Mouse (Mus musculus): ENCODE measurements around the gene Mknk2. TPM values are rescaled to one million over a fixed set of nuclear protein-coding genes. Genes with fewer than 3 reads are reported as not detected.
A peak's percentile ranks its signal among the peaks of the same experiment; 100 is the strongest.

Mknk2 gene
- polyA plus RNA-seq, 1 experiment from 2014 or later: 38.4 TPM

DNA sequence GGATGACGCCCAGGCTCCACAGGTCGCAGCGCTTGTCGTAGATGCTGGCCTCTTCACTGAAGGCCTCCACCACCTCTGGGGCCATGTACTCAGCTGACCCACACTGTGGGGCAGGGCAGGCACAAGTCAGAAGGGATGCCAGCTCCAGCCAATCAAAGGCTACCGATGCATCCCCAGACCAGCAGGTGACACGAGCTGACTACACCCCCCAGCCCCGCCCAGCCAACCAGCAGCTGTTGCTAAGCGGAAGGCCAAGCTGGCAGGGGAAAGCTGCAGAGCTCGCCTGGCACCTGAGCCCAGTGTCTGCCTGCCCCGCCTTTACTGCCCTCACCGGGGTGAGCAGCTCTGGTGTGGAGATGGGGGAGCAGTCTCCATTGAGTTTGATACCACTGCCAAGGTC lies 9.3 kb downstream of the Mknk2 start:
- H3K4me2 ChIP-seq (replicated peaks; ENCODE audit: low read depth): no peak overlapping the region
- WGBS: 61% methylated on average over 11 of the region's 11 CpGs
- H3K36me3 ChIP-seq (ENCODE audit: control insufficient read depth, insufficient read depth): peaks cover 69% of the 10 kb centered on the region
- no peaks in the 10 kb centered on the region for H3K9me3 ChIP-seq (ENCODE audit: control insufficient read depth)
- H3K4me1 ChIP-seq (replicated peaks; ENCODE audit: control insufficient read depth, insufficient read depth, low read length): peaks cover 5% of the 10 kb centered on the region
- H3K9ac ChIP-seq (ENCODE audit: low read depth, low read length): no peak overlapping the region
- no peaks in the 10 kb centered on the region for H3K27me3 ChIP-seq (replicated peaks; ENCODE audit: control insufficient read depth, insufficient read depth, low read length)
- peak; percentile 18; the same call in 1 of the 2 replicates for ATAC-seq
- no peak overlapping the region for H3K27ac ChIP-seq (ENCODE audit: low read depth, low read length)
- TF ChIP-seq CTCF (IDR thresholded peaks at IDR 0.05; ENCODE audit: low read depth): no peak
- H3K4me3 ChIP-seq (ENCODE audit: low read depth, low read length): no peak overlapping the region

DNA sequence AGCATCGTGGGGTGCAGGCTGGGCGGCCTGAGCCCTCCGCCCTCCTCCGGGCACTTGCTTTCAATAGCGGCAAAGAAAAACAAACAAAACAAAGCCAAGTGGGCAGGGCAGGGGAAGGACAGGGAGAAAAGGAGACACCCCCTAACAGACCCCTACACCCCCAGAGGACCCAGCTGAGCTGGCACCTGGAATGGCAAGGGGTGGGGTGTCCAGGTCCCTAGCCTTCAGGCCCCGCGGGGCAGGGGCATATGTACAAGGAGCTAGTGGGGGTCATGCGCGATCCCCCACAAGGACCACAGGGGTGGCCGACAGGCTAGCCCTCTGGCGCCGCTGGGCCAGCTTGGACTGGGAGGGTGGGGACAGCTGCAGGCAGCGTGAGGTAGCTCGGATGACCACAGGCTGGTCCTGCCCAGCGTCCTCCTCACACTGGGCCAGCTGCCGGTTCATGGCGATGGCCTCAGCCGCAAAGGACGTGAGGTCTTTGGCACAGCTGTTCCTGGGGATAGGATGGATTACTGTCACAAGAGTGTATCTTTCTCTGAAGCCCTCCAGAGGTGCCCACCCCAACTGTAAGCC lies 11.0 kb downstream of the Mknk2 start:
- TF ChIP-seq CTCF (IDR thresholded peaks at IDR 0.05; ENCODE audit: low read depth): no peak
- ATAC-seq: no peak
- H3K9me3 ChIP-seq (ENCODE audit: control insufficient read depth): no peaks in the 10 kb centered on the region
- no peak overlapping the region for H3K4me3 ChIP-seq (ENCODE audit: low read depth, low read length)
- WGBS: 78% methylated on average over 19 of the region's 19 CpGs
- H3K4me1 ChIP-seq (replicated peaks; ENCODE audit: control insufficient read depth, insufficient read depth, low read length): peaks cover 4% of the 10 kb centered on the region; the same call in 1 of the 2 replicates
- no peak overlapping the region for H3K4me2 ChIP-seq (replicated peaks; ENCODE audit: low read depth)
- H3K9ac ChIP-seq (ENCODE audit: low read depth, low read length): no peak overlapping the region
- peaks cover 61% of the 10 kb centered on the region for H3K36me3 ChIP-seq (ENCODE audit: control insufficient read depth, insufficient read depth)
- no peak overlapping the region for H3K27ac ChIP-seq (ENCODE audit: low read depth, low read length)
- no peaks in the 10 kb centered on the region for H3K27me3 ChIP-seq (replicated peaks; ENCODE audit: control insufficient read depth, insufficient read depth, low read length)

DNA sequence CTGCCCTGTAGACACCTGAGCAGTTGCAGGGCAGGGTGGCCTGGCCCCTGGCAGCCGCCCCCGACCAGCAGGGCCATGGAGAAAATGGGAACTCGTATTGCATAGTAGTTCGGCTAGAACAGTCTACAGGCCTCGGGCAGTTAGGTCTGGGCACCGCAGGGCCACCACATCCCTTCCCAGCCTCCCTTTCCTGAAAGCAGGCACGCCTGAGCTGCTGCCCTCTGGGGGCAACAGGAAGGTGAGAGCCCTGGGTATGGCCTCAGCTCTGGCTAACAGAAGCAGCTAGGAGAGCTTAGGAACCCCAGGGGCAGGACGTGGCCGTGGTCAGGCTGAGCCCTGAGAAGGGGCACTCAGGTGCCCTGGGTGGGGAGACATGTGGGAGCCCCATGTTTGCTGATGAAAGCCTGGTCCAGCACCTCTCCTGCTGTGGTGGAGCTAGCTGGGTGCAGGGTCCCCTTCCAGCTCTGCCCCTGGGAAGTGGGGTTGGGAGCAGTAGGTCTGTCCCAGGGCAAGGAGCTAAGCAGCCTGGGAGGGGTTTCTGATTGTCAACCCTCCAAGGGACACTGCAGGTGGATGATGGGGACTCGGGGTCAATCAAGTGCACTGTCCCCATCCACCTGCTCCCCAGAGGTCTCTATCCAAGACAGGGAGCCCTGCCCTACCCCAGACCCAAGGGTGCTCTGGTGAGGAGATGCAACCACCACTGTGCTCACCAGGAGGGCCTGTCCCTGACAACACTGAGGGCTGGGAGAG lies 11.8 kb downstream of the Mknk2 start:
- Histone ChIP-seq H3K9me3 (ENCODE audit: control insufficient read depth) (no peaks in the 10 kb centered on the region), H3K27me3 (replicated peaks; ENCODE audit: control insufficient read depth, insufficient read depth, low read length) (no peaks in the 10 kb centered on the region), H3K4me1 (replicated peaks; ENCODE audit: control insufficient read depth, insufficient read depth, low read length) (peaks cover 4% of the 10 kb centered on the region; the same call in 1 of the 2 replicates), H3K9ac (ENCODE audit: low read depth, low read length) (no peak overlapping the region), H3K36me3 (ENCODE audit: control insufficient read depth, insufficient read depth) (peaks cover 53% of the 10 kb centered on the region), H3K27ac (ENCODE audit: low read depth, low read length) (no peak overlapping the region), H3K4me2 (replicated peaks; ENCODE audit: low read depth) (no peak overlapping the region), H3K4me3 (ENCODE audit: low read depth, low read length) (no peak overlapping the region)
- no peak for ATAC-seq
- TF ChIP-seq CTCF (IDR thresholded peaks at IDR 0.05; ENCODE audit: low read depth): no peak
- WGBS: 78% methylated on average over 10 of the region's 10 CpGs

DNA sequence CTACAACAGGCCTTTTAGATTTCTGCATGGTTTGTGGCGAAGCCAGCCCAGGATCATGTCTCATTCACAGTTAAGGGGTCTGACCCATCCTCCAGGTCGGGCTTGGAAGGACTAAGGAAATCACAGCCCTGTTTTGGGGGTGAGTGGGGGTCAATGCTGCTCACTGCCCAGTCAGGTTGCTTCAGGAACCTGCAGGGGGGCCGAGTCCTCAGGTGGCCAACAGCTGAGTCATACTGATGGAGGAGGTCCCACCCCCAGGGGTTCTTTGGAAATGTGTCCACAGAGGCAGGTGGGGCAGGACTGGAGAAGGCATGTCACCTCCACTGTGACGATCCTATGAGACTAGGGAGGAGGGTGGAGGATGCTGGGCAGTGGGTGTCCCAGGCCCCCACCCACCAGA lies 12.5 kb downstream of the Mknk2 start:
- H3K36me3 ChIP-seq (ENCODE audit: control insufficient read depth, insufficient read depth): peaks cover 46% of the 10 kb centered on the region
- H3K4me3 ChIP-seq (ENCODE audit: low read depth, low read length): no peak overlapping the region
- H3K27ac ChIP-seq (ENCODE audit: low read depth, low read length): peak overlapping the region; percentile 70
- WGBS: 52% methylated on average over 4 of the region's 4 CpGs
- H3K9me3 ChIP-seq (ENCODE audit: control insufficient read depth): no peaks in the 10 kb centered on the region
- no peak for ATAC-seq
- H3K4me1 ChIP-seq (replicated peaks; ENCODE audit: control insufficient read depth, insufficient read depth, low read length): peaks cover 4% of the 10 kb centered on the region; the same call in 1 of the 2 replicates
- peak overlapping the region; percentile 13; the same call in 1 of the 2 replicates for H3K4me2 ChIP-seq (replicated peaks; ENCODE audit: low read depth)
- H3K27me3 ChIP-seq (replicated peaks; ENCODE audit: control insufficient read depth, insufficient read depth, low read length): no peaks in the 10 kb centered on the region
- TF ChIP-seq CTCF (IDR thresholded peaks at IDR 0.05; ENCODE audit: low read depth): no peak
- no peak overlapping the region for H3K9ac ChIP-seq (ENCODE audit: low read depth, low read length)

DNA sequence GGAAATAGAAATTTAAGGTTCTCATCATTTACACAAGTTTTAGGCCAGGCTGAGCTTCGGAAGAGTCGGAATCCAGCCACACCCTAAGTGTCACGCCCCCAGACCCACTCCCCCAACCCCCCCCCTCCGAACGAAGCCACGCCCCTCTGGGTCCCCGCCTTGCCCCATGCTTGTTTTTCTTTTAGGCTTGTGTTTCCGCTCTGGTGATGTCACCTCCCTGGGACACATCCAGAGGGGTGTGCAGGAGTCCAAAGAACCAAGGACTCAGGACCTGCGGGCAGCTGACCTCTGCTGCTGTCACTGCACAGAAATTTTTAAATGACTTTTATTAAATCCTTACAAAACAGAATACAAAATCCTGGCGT lies 12.9 kb downstream of the Mknk2 start:
- Histone ChIP-seq H3K9me3 (ENCODE audit: control insufficient read depth) (no peaks in the 10 kb centered on the region), H3K27me3 (replicated peaks; ENCODE audit: control insufficient read depth, insufficient read depth, low read length) (no peaks in the 10 kb centered on the region), H3K4me3 (ENCODE audit: low read depth, low read length) (peak overlapping the region; percentile 14; the same call in 1 of the 2 replicates), H3K27ac (ENCODE audit: low read depth, low read length) (peak overlapping the region; percentile 70), H3K4me1 (replicated peaks; ENCODE audit: control insufficient read depth, insufficient read depth, low read length) (peaks cover 4% of the 10 kb centered on the region; the same call in 1 of the 2 replicates), H3K4me2 (replicated peaks; ENCODE audit: low read depth) (peak overlapping the region; percentile 55), H3K36me3 (ENCODE audit: control insufficient read depth, insufficient read depth) (peaks cover 41% of the 10 kb centered on the region), H3K9ac (ENCODE audit: low read depth, low read length) (no peak overlapping the region)
- no peak for TF ChIP-seq CTCF (IDR thresholded peaks at IDR 0.05; ENCODE audit: low read depth)
- ATAC-seq: peak; percentile 46; the same call in 1 of the 2 replicates
- 14% methylated on average over 10 of the region's 10 CpGs for WGBS

DNA sequence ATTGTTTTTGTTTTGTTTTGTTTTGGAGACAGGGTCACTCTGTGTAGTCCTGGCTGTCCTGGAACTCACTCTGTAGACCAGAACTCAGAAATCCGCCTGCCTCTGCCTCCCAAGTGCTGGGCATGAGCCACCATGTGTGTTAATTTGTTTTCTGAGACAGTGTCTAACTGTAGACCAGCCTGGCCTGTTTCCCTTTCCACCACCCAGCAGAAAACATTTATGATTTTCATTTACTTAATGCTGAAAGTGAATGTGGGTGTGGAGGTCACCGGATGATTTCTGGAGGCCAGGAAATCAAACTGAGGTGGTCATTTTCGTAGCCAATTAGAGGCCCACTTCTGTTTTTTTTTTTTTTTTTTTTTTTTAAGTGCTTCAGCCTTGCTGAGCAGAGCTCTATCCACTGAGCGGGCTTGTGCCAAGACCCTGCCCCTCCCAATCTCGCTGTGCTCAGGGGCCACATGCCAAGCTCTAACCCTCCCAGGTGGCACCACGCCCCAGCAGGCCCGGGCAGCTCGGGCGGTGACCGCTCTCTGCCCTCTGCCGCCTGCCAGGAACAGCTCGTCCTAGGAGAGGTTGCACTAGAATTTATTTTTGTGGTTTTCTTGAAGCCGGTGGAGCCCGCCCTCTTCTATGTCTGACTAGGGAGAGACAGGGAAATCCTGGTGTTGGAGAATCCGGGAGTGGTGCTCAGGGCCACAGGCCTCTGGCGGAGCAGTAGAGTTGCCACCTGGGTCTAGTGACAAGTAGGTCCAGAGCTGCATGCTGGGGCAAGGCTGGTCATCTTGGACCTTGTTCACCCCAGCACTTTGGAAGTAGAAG lies 13.5 kb downstream of the Mknk2 start:
- WGBS: 6% methylated on average over 16 of the region's 16 CpGs
- Histone ChIP-seq H3K9me3 (ENCODE audit: control insufficient read depth) (no peaks in the 10 kb centered on the region), H3K27ac (ENCODE audit: low read depth, low read length) (peak overlapping the region; percentile 70), H3K36me3 (ENCODE audit: control insufficient read depth, insufficient read depth) (peaks cover 36% of the 10 kb centered on the region), H3K27me3 (replicated peaks; ENCODE audit: control insufficient read depth, insufficient read depth, low read length) (no peaks in the 10 kb centered on the region), H3K4me1 (replicated peaks; ENCODE audit: control insufficient read depth, insufficient read depth, low read length) (peaks cover 4% of the 10 kb centered on the region; the same call in 1 of the 2 replicates), H3K4me3 (ENCODE audit: low read depth, low read length) (peak overlapping the region; percentile 14; the same call in 1 of the 2 replicates), H3K9ac (ENCODE audit: low read depth, low read length) (no peak overlapping the region), H3K4me2 (replicated peaks; ENCODE audit: low read depth) (peak overlapping the region; percentile 55)
- peak; percentile 50 for ATAC-seq
- TF ChIP-seq CTCF (IDR thresholded peaks at IDR 0.05; ENCODE audit: low read depth): 0 out of 2 replicates have a peak, but pooled peaks have one; percentile 6
